Mouse (Mus musculus) midbrain, embryonic 10.5 days (tissue): ENCODE measurements around the gene Hoxa4. TPM values are rescaled to one million over a fixed set of nuclear protein-coding genes. Genes with fewer than 3 reads are reported as not detected.

Source experiments
- DNase-seq: peaks from one replicate; pipeline ENCODE4 v3.0.0-alpha.2; 2017; ENCODE audit warnings: low spot score
- H3K27ac ChIP-seq: fragments of 300-500 bp; sonication (generic); replicated peaks from 2 replicates; pipeline ENCODE4 v1.5.1; 2016; ENCODE audit warnings: mild to moderate bottlenecking
- H3K27me3 ChIP-seq: fragments of 300-500 bp; sonication (generic); 2 replicates; pipeline ENCODE4 v1.6.1; 2016; ENCODE audit warnings: low read depth, mild to moderate bottlenecking; ENCODE audit not compliant: poor library complexity, severe bottlenecking
- H3K36me3 ChIP-seq: fragments of 300-500 bp; sonication (generic); 2 replicates; pipeline ENCODE4 v1.6.1; 2016; ENCODE audit warnings: mild to moderate bottlenecking, moderate library complexity
- H3K4me1 ChIP-seq: fragments of 300-500 bp; sonication (generic); 2 replicates; pipeline ENCODE4 v1.6.1; 2016
- H3K4me3 ChIP-seq: fragments of 300-500 bp; sonication (generic); 2 replicates; pipeline ENCODE4 v1.5.1; 2016; ENCODE audit warnings: mild to moderate bottlenecking, moderate library complexity
- H3K9me3 ChIP-seq: fragments of 300-500 bp; sonication (generic); replicated peaks from 2 replicates; pipeline ENCODE4 v1.6.1; 2016; ENCODE audit warnings: mild to moderate bottlenecking
- WGBS: fragments of 180-500 bp; shearing (Covaris S2); methylation state at CpG from one replicate; pipeline ENCODE4 v1.1.7; 2016; 5-methylcytosine and 5-hydroxymethylcytosine counted together
- polyA plus RNA-seq: library from polyadenylated mRNA; unstranded; fragments of >200 nt; fragmentation: Nextera tagmentation; extraction: Ambion mirVana; gene quantifications from 2 replicates; pipeline ENCODE4 v1.2.1, GENCODE M21; 2016

Hoxa4 gene
- polyA plus RNA-seq, 1 experiment from 2014 or later, result not detected

DNA sequence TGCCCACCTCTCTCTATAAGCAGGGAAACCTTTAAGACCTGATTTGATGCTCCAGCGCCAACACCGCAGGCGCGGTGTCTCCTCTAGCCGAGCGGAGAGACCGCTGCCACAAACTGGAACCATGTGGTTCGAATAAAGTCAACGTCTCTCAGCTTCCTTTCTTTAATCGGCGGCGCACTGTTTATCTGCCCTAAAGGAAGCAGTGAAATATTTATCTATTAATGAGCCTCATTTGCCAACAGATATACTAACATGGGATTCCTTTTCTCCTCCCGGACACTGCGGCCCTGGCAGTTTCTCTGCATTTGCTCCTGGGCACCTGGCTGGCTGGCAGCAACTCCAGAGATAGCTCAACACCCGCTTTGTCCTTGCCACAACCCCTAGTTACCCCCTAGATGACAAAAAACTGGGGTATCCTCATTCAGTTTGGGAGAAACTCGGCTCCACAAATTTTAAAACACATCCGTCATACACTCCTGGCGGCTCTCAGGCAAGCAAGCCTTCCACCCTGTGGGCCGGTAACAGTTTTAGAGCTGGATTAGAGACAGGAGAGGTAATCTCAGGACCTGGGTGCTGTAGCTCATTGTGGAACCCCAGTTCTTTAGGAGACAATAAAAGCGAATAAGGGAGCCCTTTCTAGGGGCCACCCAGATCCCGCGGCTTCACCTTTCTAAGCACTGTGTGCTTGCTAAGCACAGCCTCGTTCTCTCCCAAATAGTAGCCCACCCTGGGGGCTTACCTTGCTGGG is 26.5 kb upstream of the Hoxa4 start:
- H3K27ac ChIP-seq, result no peak overlapping the region
- no peak overlapping the region for H3K4me3 ChIP-seq
- H3K9me3 ChIP-seq, result no peaks in the 10 kb centered on the region
- WGBS, result 4% methylated on average over 23 of the region's 23 CpGs
- no peak for DNase-seq
- H3K27me3 ChIP-seq, result peaks cover 100% of the 10 kb centered on the region
- peaks cover 23% of the 10 kb centered on the region for H3K4me1 ChIP-seq
- no peaks in the 10 kb centered on the region for H3K36me3 ChIP-seq

DNA sequence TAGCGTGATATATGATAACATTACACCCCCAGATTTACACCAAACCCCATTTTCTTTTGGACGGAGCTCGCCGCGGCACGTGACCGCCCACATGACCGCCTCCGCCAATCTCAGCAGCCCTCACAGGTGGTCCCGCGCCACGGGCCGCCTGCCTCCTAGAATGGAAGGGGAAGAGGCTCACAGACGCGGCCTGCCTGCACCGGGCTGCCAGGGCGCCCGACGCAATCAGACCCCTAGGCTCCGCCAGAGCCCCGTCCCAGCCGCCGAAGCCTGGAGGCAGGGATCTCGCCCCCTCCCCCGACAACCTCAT is 25.9 kb upstream of the Hoxa4 start:
- H3K36me3 ChIP-seq, result no peaks in the 10 kb centered on the region
- H3K4me1 ChIP-seq, result peaks cover 23% of the 10 kb centered on the region
- H3K27me3 ChIP-seq, result peaks cover 100% of the 10 kb centered on the region
- DNase-seq, result peak; percentile 77
- WGBS, result 0% methylated on average over 25 of the region's 25 CpGs
- H3K4me3 ChIP-seq, result peak overlapping the region; percentile 39
- no peaks in the 10 kb centered on the region for H3K9me3 ChIP-seq
- no peak overlapping the region for H3K27ac ChIP-seq

- no peaks in the 10 kb centered on the region for H3K36me3 ChIP-seq
- DNase-seq, result no peak
- no peaks in the 10 kb centered on the region for H3K9me3 ChIP-seq
- 4% methylated on average over 60 of the region's 60 CpGs for WGBS
- peaks cover 21% of the 10 kb centered on the region for H3K4me1 ChIP-seq
- no peak overlapping the region for H3K27ac ChIP-seq
- H3K27me3 ChIP-seq, result peaks cover 100% of the 10 kb centered on the region
- H3K4me3 ChIP-seq, result peak overlapping the region; percentile 39
Measured at GRCm38 (mm10) chr6:52216691-52217458, 25.3 kb upstream of the Hoxa4 start.

GRCm38 (mm10) chr6:52215771-52216535 is 24.4 kb upstream of the Hoxa4 start:
- no peak for DNase-seq

DNA sequence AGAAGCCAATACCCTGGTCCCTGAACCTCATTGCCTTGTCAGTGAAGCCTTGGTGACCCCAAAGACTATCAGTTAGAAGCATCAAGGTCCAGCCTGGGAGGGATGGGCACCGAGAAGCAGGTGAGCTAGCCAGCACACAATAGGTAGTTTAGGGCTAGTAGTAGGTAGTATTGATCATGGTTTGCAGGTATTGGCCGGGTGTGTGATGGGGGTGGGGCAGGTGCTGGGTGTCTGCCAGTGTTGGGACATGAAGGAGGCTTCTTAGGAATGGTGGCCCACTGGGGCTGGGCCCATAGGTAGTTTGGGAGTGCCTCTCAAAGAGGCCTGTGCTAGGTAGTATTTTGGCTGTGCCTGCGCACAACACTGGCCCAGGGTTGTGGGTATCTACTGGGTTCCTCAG is 23.5 kb upstream of the Hoxa4 start:
- Histone ChIP-seq H3K4me1 (peaks cover 17% of the 10 kb centered on the region), H3K27ac (no peak overlapping the region), H3K36me3 (no peaks in the 10 kb centered on the region), H3K9me3 (no peaks in the 10 kb centered on the region), H3K4me3 (no peak overlapping the region), H3K27me3 (peaks cover 100% of the 10 kb centered on the region)
- 7% methylated on average over 3 of the region's 3 CpGs for WGBS
- DNase-seq, result no peak

More at GRCm38 (mm10) chr6:52215771-52216535, 24.4 kb upstream of the Hoxa4 start:
- no peaks in the 10 kb centered on the region for H3K9me3 ChIP-seq
- WGBS, result 2% methylated on average over 30 of the region's 30 CpGs
- no peak overlapping the region for H3K27ac ChIP-seq
- H3K27me3 ChIP-seq, result peaks cover 100% of the 10 kb centered on the region
- H3K36me3 ChIP-seq, result no peaks in the 10 kb centered on the region
- H3K4me3 ChIP-seq, result no peak overlapping the region
- H3K4me1 ChIP-seq, result peaks cover 17% of the 10 kb centered on the region

GRCm38 (mm10) chr6:52214271-52214670 is 22.7 kb upstream of the Hoxa4 start:
- whole genome bisulfite sequencing, result 14% methylated on average over 5 of the region's 5 CpGs
- H3K9me3 ChIP-seq, result no peaks in the 10 kb centered on the region
- H3K4me1 ChIP-seq, result peaks cover 17% of the 10 kb centered on the region
- no peak for DNase-seq
- H3K4me3 ChIP-seq, result no peak overlapping the region
- H3K36me3 ChIP-seq, result no peaks in the 10 kb centered on the region
- H3K27me3 ChIP-seq, result peaks cover 100% of the 10 kb centered on the region
- no peak overlapping the region for H3K27ac ChIP-seq

DNA sequence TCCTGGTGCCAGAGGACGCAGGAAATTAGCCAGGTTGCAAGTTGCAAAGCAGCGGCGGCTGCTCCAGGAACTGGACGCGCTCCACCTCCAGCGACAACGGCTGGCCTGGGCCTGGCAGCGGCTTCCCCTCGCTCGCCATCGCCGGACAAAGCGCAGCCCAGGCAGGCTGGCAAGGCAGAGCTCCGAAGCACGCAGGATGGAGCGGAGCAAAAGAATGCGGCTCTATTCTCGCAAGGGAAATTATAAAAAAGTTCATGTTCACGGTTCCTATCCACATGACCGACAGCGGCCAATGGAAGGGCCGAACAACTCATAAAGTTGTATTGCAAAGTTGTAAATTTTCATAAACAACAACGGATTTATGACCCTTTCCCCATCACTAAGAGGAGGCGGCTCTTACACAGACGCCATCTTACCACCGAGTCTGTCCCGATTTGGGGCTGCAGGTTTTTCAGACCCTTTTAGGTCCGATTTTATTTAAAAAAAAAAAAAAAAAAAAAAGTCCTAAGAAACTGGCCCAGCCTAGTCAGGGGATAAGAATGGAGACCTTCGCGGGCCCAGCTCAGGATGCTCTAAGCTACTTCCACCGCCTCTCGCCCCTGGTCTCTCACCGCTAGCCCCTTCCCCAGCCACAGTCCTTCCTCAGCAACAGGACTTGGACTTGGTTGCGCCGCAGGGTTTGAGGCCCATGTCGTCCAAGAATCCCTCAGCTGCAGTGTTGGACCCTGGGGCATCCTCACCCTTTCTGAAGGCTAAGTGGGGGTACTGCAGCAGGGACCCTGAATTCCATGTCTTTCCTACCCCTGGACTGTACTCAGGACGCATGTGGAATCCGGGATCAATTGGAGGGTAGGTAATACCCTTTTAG is 21.8 kb upstream of the Hoxa4 start, which contains the start of the genes Hoxa3 and Gm28308:
Gene Hoxa3 (minus strand): TSS at position 218 of the 868 bp plus-strand sequence.
Gene Gm28308 (minus strand): TSS at position 221 of the 868 bp plus-strand sequence.
- Histone ChIP-seq H3K9me3 (no peaks in the 10 kb centered on the region), H3K27ac (no peak within 1 kb of the TSS), H3K36me3 (no peaks in the 10 kb centered on the region), H3K4me1 (peaks cover 22% of the 10 kb centered on the region), H3K4me3 (no peak within 1 kb of the TSS), H3K27me3 (peaks cover 100% of the 10 kb centered on the region)
- 2% methylated on average over 38 of the region's 38 CpGs for WGBS
- DNase-seq, result no peak

DNA sequence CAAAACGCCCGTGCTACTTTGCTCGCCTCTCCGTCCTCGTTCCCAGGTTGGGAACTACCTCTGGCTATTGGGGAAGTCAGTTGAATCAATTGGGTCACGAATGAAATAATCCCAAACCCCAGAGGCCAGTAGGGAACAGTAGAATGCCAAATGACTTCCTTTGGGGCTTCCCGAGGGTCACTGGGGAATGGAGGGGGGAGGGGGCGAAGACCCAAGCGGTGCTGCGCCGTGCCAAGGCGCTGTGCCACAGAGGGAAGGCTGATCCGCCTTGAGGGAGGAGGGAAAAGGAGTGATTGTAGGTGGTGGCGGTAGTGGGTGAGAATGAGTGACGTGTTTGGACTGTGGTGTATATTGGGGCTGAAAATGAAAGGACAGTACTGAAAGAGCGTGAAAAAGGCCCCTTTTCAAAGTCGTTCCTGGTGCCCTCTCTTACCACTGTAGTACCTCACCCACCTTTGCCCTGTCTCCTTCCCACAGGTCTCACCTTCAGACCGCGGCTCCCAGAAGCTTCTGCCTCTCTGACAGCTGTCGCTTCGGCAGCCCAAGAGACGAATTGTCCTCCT is 21.1 kb upstream of the Hoxa4 start:
- 2% methylated on average over 22 of the region's 22 CpGs for WGBS
- H3K4me3 ChIP-seq, result no peak overlapping the region
- peaks cover 100% of the 10 kb centered on the region for H3K27me3 ChIP-seq
- no peak overlapping the region for H3K27ac ChIP-seq
- no peaks in the 10 kb centered on the region for H3K36me3 ChIP-seq
- H3K9me3 ChIP-seq, result no peaks in the 10 kb centered on the region
- DNase-seq, result no peak
- H3K4me1 ChIP-seq, result peaks cover 20% of the 10 kb centered on the region

GRCm38 (mm10) chr6:52211961-52212360 is 20.4 kb upstream of the Hoxa4 start:
- WGBS, result 4% methylated on average over 13 of the region's 13 CpGs
- DNase-seq, result no peak
- Histone ChIP-seq H3K27me3 (peaks cover 100% of the 10 kb centered on the region), H3K4me3 (0 out of 2 replicates have a peak overlapping the region, but pooled peaks have one; percentile 0), H3K27ac (no peak overlapping the region), H3K4me1 (peaks cover 13% of the 10 kb centered on the region), H3K9me3 (no peaks in the 10 kb centered on the region), H3K36me3 (no peaks in the 10 kb centered on the region)

DNA sequence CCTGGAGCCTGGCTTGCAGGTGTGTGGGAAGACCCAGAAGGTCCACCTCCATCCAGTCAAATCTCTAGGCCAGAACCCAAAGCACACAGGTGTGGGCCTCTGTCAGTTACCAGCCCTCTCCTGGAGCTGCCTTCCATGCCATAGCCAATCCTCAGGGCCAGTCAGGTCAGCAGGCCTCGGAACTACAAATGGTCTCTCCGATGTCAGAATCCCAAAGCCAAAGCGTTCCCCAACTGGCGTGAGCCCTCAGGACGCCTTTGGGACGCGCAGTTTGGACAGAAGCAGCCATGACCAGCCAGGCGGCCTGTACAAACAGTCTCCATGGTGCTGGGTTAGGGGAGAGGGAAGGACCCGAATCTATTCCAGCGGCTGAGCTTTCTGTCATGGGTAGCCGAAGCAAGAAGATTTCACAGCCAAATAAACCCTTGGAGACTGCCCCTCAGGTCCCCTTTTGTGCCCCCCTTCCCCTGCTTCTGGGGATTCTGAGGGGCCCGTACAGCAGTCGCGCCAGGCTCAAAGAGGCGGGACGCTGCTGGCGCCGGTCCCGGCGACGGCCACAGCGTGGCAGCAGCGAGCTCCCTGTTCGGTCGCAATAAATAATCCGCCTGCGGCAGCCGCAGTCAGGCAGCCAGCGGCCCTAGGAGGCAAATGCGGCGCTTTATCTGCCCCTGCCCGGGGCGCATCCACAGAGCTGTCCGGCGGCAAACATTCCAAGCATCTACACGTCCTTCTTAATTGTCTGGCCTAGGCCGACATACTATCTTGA is 19.8 kb upstream of the Hoxa4 start:
- H3K9me3 ChIP-seq, result no peaks in the 10 kb centered on the region
- H3K4me1 ChIP-seq, result peaks cover 9% of the 10 kb centered on the region; the same call in 1 of the 2 replicates
- peaks cover 100% of the 10 kb centered on the region for H3K27me3 ChIP-seq
- WGBS, result under 1% methylated on average over 37 of the region's 37 CpGs
- DNase-seq, result peak; percentile 84
- no peaks in the 10 kb centered on the region for H3K36me3 ChIP-seq
- 0 out of 2 replicates have a peak overlapping the region, but pooled peaks have one; percentile 0 for H3K4me3 ChIP-seq
- H3K27ac ChIP-seq, result no peak overlapping the region

GRCm38 (mm10) chr6:52209685-52210046 is 18.1 kb upstream of the Hoxa4 start:
- peaks cover 9% of the 10 kb centered on the region; the same call in 1 of the 2 replicates for H3K4me1 ChIP-seq
- DNase-seq, result no peak
- no peak overlapping the region for H3K27ac ChIP-seq
- WGBS, result 7% methylated on average over 12 of the region's 12 CpGs
- no peaks in the 10 kb centered on the region for H3K9me3 ChIP-seq
- H3K27me3 ChIP-seq, result peaks cover 100% of the 10 kb centered on the region
- H3K4me3 ChIP-seq, result no peak overlapping the region
- no peaks in the 10 kb centered on the region for H3K36me3 ChIP-seq
